Mouse (Mus musculus) intestine, embryonic 15.5 days (tissue): Measurements from ENCODE around the gene Tex9. TPM values are rescaled to one million over a fixed set of nuclear protein-coding genes. Genes with fewer than 3 reads are reported as not detected.
A peak's percentile ranks its signal among the peaks of the same experiment; 100 is the strongest.

Experiments used
- ATAC-seq: fragments of 200-750 bp; cut with Nextera tagmentation; 2 replicates; pipeline ENCODE4 v1.8.0; 2017; ENCODE audit warnings: moderate TSS enrichment, moderate library complexity
- H3K27ac ChIP-seq: fragments of 300-500 bp; sonication (generic); 2 replicates; pipeline ENCODE4 v1.5.1; 2015; ENCODE audit warnings: mild to moderate bottlenecking, inconsistent platforms
- H3K27me3 ChIP-seq: fragments of 300-500 bp; sonication (generic); replicated peaks from 2 replicates; pipeline ENCODE4 v1.6.1; 2015; ENCODE audit warnings: inconsistent platforms
- H3K36me3 ChIP-seq: fragments of 300-500 bp; sonication (generic); 2 replicates; pipeline ENCODE4 v1.6.1; 2015; ENCODE audit warnings: inconsistent platforms
- H3K4me1 ChIP-seq: fragments of 300-500 bp; sonication (generic); replicated peaks from 2 replicates; pipeline ENCODE4 v1.6.1; 2015; ENCODE audit warnings: inconsistent platforms
- H3K4me2 ChIP-seq: fragments of 300-500 bp; sonication (generic); replicated peaks from 2 replicates; pipeline ENCODE4 v1.6.1; 2015; ENCODE audit warnings: mild to moderate bottlenecking, inconsistent platforms
- H3K4me3 ChIP-seq: fragments of 300-500 bp; sonication (generic); replicated peaks from 2 replicates; pipeline ENCODE4 v1.5.1; 2015; ENCODE audit warnings: inconsistent platforms
- H3K9ac ChIP-seq: fragments of 300-500 bp; sonication (generic); 2 replicates; pipeline ENCODE4 v1.6.1; 2015; ENCODE audit warnings: inconsistent platforms
- H3K9me3 ChIP-seq: fragments of 300-500 bp; sonication (generic); 2 replicates; pipeline ENCODE4 v1.6.1; 2016; ENCODE audit warnings: inconsistent platforms
- WGBS: fragments of 180-500 bp; shearing (Covaris S2); methylation state at CpG from one replicate; pipeline ENCODE4 v1.1.7; 2015; 5-methylcytosine and 5-hydroxymethylcytosine counted together
- polyA plus RNA-seq: library from polyadenylated mRNA; unstranded; fragments of >200 nt; fragmentation: Nextera tagmentation; extraction: Ambion mirVana; gene quantifications from 2 replicates; pipeline ENCODE4 v1.2.1, GENCODE M21; 2015

Tex9 gene
- polyA plus RNA-seq, 1 experiment from 2014 or later = 21.1 TPM

DNA sequence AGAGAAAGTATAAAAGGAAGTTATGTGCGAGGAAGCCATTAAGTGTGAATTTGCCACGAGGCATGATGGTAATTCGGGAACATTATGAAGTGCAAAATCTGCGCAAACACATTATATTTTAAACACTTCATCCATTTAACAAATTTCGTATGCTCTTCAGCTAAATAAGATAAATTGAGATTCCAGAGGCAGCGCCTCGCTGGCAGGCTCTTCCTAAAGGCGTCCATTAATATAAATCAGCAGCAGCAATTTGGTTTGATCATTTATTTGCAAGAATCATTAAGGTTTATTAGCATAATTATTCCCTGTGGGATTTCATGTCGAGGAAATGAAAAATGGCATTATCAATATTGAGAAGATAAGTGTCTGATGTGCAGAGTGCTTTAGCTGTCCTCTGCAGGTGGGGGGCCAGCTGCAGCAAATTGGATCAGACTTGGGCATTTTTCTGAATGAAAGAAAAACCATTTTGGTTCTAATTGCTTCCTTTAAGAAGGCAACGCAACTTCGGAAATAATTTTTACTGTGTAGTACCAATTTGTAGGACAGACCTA is 66.6 kb downstream of the Tex9 start:
- Histone ChIP-seq H3K4me2 (no peak overlapping the region), H3K36me3 (no peaks in the 10 kb centered on the region), H3K4me3 (no peak overlapping the region), H3K9ac (no peak overlapping the region), H3K4me1 (0 out of 2 replicates have a peak, but pooled peaks cover 10% of the 10 kb centered on the region), H3K27ac (no peak overlapping the region), H3K9me3 (no peaks in the 10 kb centered on the region), H3K27me3 (no peaks in the 10 kb centered on the region)
- no peak for ATAC-seq
- 65% methylated on average over 11 of the region's 11 CpGs for WGBS

DNA sequence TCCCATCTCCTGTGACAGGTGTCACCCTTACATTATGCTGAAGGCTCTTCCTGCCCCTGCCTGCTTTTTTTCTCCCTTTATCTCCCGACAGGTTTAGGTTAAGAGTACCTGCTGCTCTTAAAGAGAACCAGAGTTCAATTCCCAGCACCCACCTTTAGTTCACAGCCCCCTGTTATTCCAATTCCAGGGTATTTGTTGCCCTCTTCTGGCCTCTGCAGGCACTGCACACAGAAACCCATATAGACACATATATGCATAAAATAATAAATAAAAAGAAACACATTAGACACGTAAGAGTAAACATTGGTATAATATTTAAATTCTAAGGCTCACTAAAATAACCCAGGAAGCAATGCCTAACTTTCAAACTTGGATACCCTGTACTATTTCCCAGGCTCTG is 69.3 kb downstream of the Tex9 start:
- no peak overlapping the region for H3K27ac ChIP-seq
- WGBS = 88% methylated on average over 2 of the region's 2 CpGs
- H3K4me1 ChIP-seq = 0 out of 2 replicates have a peak, but pooled peaks cover 10% of the 10 kb centered on the region
- H3K4me3 ChIP-seq = no peak overlapping the region
- no peak overlapping the region for H3K4me2 ChIP-seq
- H3K27me3 ChIP-seq = no peaks in the 10 kb centered on the region
- H3K36me3 ChIP-seq = no peaks in the 10 kb centered on the region
- no peak for ATAC-seq
- H3K9ac ChIP-seq = no peak overlapping the region
- H3K9me3 ChIP-seq = no peaks in the 10 kb centered on the region

DNA sequence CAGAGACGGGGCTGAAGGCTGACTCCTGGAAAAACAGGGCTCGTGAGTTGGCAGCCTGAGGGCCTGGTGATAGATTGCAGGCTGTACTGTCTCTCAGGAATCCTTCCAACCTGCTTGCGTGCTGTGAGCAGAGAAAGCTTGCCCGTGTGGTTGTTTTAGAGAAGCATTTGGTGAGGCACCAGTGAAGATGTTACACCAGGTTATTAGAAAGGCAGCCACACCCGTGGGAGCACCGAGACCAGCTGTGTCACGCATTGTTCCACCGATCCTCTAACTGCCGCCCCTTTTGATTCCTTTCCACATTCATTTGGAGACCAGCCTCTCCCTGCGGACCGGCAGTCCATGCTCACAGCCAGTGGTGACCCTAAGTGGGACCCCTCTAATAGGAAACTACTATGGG is 69.7 kb downstream of the Tex9 start:
- H3K4me2 ChIP-seq = no peak overlapping the region
- no peaks in the 10 kb centered on the region for H3K27me3 ChIP-seq
- no peaks in the 10 kb centered on the region for H3K9me3 ChIP-seq
- 62% methylated on average over 11 of the region's 11 CpGs for WGBS
- H3K4me3 ChIP-seq = no peak overlapping the region
- 0 out of 2 replicates have a peak, but pooled peaks cover 10% of the 10 kb centered on the region for H3K4me1 ChIP-seq
- ATAC-seq = no peak
- no peaks in the 10 kb centered on the region for H3K36me3 ChIP-seq
- H3K9ac ChIP-seq = no peak overlapping the region
- H3K27ac ChIP-seq = no peak overlapping the region

DNA sequence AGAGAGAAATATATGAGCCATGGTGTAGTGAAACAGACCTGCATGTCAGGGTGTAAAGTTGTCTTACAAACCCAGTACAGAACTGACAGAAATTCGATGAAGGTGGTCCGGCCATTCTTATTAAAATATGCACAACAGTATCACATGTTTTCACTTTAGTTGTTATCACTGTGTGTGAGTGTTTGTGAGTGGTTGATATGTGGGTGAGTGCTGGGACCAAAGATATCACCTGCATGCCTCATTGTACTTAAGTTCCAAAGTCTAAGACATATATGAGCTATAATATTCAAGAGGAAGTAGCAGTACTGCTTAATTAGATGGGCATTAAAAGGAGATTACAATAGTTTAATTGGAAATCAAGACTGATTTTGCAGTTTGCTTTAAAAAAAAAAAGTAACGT is 71.5 kb downstream of the Tex9 start:
- Histone ChIP-seq H3K27ac (no peak overlapping the region), H3K4me3 (no peak overlapping the region), H3K9me3 (no peaks in the 10 kb centered on the region), H3K27me3 (no peaks in the 10 kb centered on the region), H3K36me3 (no peaks in the 10 kb centered on the region), H3K4me2 (no peak overlapping the region), H3K9ac (no peak overlapping the region), H3K4me1 (0 out of 2 replicates have a peak, but pooled peaks cover 10% of the 10 kb centered on the region)
- 74% methylated on average over 3 of the region's 3 CpGs for WGBS
- no peak for ATAC-seq

DNA sequence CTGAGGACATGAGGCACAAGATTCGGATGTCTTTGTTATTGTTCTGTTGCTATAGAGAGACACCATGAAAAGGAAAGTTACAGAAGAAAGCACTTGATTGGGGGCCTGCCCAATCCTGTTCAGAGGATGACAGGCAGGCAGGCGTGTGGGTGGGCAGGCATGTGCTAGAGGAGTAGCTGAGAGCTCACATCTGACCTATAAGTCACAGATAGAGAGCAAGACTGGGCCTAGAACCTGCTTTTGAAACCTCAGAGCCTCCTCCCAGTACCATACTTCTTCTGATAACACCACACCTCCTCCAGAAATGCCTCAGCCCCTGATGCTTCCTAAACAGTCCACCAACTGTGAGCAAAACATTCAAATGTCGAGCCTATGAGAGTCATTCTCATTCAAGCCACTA is 73.6 kb downstream of the Tex9 start:
- no peak overlapping the region for H3K4me2 ChIP-seq
- no peaks in the 10 kb centered on the region for H3K27me3 ChIP-seq
- ATAC-seq = no peak
- H3K27ac ChIP-seq = no peak overlapping the region
- no peaks in the 10 kb centered on the region for H3K36me3 ChIP-seq
- no peak overlapping the region for H3K4me3 ChIP-seq
- H3K9ac ChIP-seq = no peak overlapping the region
- no peaks in the 10 kb centered on the region for H3K9me3 ChIP-seq
- H3K4me1 ChIP-seq = 0 out of 2 replicates have a peak, but pooled peaks cover 10% of the 10 kb centered on the region
- WGBS = 77% methylated on average over 3 of the region's 3 CpGs

DNA sequence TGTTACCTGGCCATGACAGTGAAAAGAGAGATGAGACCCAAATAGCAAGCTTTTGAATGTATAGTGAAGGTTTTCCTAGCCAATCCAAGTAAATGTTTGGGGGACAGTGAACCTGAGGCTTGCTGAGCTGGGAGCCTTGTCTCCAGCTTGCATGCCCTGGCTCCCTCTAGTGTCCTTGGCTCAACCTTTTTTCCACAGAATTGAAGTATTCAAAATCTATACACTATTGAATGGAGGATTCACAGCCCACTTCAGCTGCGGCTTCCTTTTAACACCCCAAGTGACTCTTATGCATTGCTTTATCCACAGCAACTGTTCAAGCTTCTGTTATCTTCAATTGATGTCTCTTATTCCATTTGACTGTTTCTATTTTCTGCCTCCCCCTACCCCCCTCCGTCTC is 80.3 kb downstream of the Tex9 start:
- H3K4me3 ChIP-seq = no peak overlapping the region
- ATAC-seq = no peak
- H3K27ac ChIP-seq = no peak overlapping the region
- H3K4me1 ChIP-seq = 0 out of 2 replicates have a peak, but pooled peaks cover 2% of the 10 kb centered on the region
- H3K27me3 ChIP-seq = no peaks in the 10 kb centered on the region
- no peak overlapping the region for H3K4me2 ChIP-seq
- H3K9ac ChIP-seq = no peak overlapping the region
- no peaks in the 10 kb centered on the region for H3K36me3 ChIP-seq
- 91% methylated on average over 2 of the region's 2 CpGs for WGBS
- no peaks in the 10 kb centered on the region for H3K9me3 ChIP-seq

DNA sequence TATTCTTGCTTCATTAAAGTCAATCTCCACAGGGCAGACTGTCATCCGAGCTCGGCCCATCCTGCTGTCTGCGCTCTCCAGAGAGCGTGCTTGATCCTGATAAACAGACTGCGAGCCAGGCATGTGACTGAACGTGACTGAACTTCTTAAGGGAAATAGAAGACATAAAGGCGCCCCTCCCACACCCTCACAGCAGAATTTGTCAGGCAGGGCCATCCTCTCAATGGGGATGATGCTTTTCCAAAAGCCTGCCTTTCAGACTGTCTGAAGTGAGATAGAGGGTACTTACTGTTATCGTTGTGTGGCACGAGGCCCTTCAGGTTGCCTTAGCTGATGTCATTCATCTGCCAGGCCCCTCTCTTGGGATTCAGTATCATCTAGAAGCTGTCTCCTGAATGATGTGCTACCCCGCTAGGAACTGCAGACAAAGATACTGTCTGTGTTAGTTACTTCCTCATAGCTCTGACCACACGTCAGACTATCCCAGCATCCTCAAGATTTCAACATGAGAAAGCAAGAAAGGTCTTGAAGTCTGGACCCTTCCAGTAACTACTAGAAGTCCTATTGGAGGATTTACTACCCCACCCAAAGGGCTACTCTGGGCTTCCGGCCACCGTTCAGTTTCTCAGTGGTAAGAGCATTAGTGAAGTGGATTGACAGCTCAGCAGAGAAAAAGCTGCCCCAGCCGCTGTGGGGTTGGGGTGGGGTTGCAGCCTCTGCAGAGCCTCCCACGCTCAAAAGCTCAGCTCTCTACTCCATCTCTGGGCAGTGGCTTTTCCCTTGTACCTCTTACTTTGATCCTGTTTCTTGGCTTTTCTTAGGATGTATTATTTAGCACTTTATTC is 82.4 kb downstream of the Tex9 start:
- WGBS = 41% methylated on average over 15 of the region's 15 CpGs
- H3K9me3 ChIP-seq = no peaks in the 10 kb centered on the region
- ATAC-seq = peak; percentile 79

DNA sequence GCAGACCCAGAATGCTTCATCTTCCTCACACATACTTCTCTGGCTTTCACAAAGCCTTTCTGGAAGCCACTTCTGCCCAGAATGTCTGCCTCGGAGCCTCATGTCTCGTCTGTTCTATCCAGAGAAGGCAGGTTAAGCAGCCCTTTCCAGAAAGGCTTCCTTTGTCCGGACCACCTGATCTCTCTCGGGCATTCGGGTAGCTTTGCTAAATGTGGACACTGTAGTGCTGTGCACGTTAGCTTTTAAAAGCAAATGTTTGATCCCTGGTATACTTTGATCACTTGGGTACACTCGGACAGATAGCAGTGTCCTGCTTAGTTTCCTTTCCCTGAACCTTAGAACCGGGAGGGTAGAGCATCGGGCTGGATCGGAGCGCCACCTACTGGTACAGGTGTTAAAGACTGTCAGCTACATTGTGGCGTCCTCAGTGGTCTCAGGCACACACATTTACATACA is 83.9 kb downstream of the Tex9 start:
- H3K36me3 ChIP-seq = no peaks in the 10 kb centered on the region
- 0 out of 2 replicates have a peak, but pooled peaks cover 2% of the 10 kb centered on the region for H3K4me1 ChIP-seq
- no peak overlapping the region for H3K27ac ChIP-seq
- ATAC-seq = peak; percentile 83
- H3K9ac ChIP-seq = 0 out of 2 replicates have a peak overlapping the region, but pooled peaks have one; percentile 26
- H3K4me3 ChIP-seq = peak overlapping the region; percentile 31
- WGBS = 11% methylated on average over 12 of the region's 12 CpGs
- peak overlapping the region; percentile 68 for H3K4me2 ChIP-seq
- no peaks in the 10 kb centered on the region for H3K9me3 ChIP-seq
- no peaks in the 10 kb centered on the region for H3K27me3 ChIP-seq

More for the DNA sequence above, 82.4 kb downstream of the Tex9 start:
- Histone ChIP-seq H3K27me3 (no peaks in the 10 kb centered on the region), H3K9ac (no peak overlapping the region), H3K36me3 (no peaks in the 10 kb centered on the region), H3K4me2 (no peak overlapping the region), H3K4me3 (no peak overlapping the region), H3K27ac (no peak overlapping the region), H3K4me1 (0 out of 2 replicates have a peak, but pooled peaks cover 2% of the 10 kb centered on the region)

DNA sequence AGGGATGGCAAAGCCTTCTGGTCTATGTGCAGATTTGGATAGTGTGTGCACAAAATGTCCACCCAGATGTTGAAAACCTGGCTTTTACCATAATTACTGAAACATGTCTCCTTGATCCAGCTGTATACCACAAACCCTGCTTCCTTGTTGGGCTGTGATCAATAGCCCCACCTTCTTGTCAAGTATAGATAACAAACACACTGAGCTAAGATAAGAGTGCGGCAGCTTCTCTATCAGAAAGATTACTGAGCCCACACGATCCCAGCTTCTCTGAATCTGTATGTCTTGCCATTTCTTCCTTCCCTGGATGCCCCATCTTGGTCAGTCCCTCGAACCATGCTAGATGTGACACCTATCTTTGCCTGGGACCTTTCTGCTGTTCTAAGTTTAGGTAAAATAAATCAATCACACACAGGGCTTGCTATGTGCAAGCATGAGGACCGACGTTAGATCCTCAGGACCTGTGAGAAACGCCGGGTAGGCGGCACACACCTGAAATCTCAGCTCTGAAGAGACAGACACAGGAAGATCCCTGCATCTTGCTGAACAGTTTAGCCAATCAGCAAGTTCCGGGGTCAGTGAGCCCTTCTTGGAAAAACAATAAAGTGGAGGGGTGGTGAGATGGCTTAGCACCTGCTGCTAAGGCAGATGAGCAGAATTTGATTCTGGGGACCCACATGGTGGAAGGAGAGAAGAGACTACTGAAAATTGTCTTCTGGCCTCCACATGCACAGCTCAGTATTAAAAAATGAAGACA is 86.0 kb downstream of the Tex9 start:
- WGBS = 78% methylated on average over 9 of the region's 9 CpGs
- H3K4me2 ChIP-seq = no peak overlapping the region
- 0 out of 2 replicates have a peak, but pooled peaks cover 2% of the 10 kb centered on the region for H3K4me1 ChIP-seq

DNA sequence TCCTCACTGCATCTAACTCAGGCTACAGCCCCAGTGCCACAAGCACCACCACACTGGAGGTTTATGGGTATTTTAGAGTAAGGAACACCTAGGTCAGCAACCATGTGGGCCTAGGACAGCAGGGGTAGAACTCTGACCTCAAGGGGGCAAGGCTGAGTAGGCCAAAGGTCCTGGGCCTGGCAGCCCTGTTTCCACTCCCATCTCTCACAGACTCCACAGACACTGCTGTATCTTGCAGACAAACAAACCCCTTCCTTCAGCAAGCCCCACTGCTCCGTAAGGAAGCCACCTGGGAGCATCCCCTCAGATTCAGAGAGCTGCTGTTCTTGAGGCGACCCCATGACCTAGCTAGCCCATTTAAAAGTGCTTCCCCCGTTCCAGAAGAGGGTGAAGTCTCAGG is 87.1 kb downstream of the Tex9 start:
- no peak for ATAC-seq
- H3K9ac ChIP-seq = no peak overlapping the region
- no peak overlapping the region for H3K4me2 ChIP-seq
- no peaks in the 10 kb centered on the region for H3K27me3 ChIP-seq
- no peak overlapping the region for H3K4me3 ChIP-seq
- H3K27ac ChIP-seq = no peak overlapping the region
- no peaks in the 10 kb centered on the region for H3K9me3 ChIP-seq
- 0 out of 2 replicates have a peak, but pooled peaks cover 2% of the 10 kb centered on the region for H3K4me1 ChIP-seq
- 73% methylated on average over 3 of the region's 3 CpGs for whole genome bisulfite sequencing
- no peaks in the 10 kb centered on the region for H3K36me3 ChIP-seq

More for the DNA sequence above, 86.0 kb downstream of the Tex9 start:
- Histone ChIP-seq H3K27me3 (no peaks in the 10 kb centered on the region), H3K27ac (no peak overlapping the region), H3K9me3 (no peaks in the 10 kb centered on the region), H3K36me3 (no peaks in the 10 kb centered on the region), H3K4me3 (no peak overlapping the region), H3K9ac (no peak overlapping the region)
- no peak for ATAC-seq

DNA sequence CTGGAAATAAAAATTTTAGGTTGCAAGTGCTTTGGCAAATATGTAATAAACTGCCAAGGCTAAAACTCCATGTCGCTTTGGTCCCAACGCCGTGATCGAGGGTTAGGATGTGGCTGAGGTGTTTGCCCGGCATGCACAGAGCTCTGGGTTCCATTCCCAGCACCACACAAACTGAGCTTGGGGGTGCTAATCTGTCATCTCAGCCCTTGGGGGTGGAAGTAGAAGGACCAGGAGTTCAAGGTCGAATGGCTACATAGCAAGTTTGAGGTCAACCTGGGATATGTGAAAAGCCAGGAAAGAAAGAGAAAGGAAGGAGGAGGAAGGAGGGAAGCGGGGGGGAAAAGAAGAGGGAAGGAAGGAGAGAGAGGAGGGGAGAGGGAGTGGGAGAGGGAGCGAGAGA is 87.6 kb downstream of the Tex9 start:
- Histone ChIP-seq H3K4me1 (0 out of 2 replicates have a peak, but pooled peaks cover 2% of the 10 kb centered on the region), H3K9ac (no peak overlapping the region), H3K27me3 (no peaks in the 10 kb centered on the region), H3K4me3 (no peak overlapping the region), H3K4me2 (no peak overlapping the region), H3K27ac (no peak overlapping the region), H3K9me3 (no peaks in the 10 kb centered on the region), H3K36me3 (no peaks in the 10 kb centered on the region)
- 84% methylated on average over 8 of the region's 8 CpGs for WGBS
- ATAC-seq = no peak

DNA sequence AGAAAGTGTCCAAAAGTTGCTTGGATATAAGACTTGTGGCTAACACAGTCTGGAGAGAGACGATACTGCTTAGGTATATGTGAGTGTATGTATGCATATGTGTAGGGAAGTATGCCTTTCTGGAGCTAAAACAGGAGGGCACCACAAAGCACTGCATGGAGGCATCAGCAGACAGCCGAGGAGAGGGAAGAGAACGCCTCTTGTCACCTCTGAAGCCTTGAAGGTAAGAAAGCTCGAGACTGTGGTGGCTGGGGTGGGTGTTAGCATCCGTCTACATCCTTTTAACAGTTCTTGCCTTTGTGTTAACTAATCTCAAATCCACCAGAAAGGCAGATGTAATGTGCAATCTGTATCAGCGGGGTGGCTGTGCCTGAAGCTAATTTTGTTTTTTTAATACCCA is 88.6 kb downstream of the Tex9 start:
- no peak for ATAC-seq

More for the DNA sequence above, 88.6 kb downstream of the Tex9 start:
- Histone ChIP-seq H3K27me3 (no peaks in the 10 kb centered on the region), H3K4me3 (no peak overlapping the region), H3K36me3 (no peaks in the 10 kb centered on the region), H3K9ac (no peak overlapping the region), H3K4me2 (no peak overlapping the region), H3K27ac (no peak overlapping the region), H3K9me3 (no peaks in the 10 kb centered on the region), H3K4me1 (0 out of 2 replicates have a peak, but pooled peaks cover 2% of the 10 kb centered on the region)
- WGBS = 81% methylated on average over 6 of the region's 6 CpGs
